Mouse (Mus musculus) mouse embryonic stem cell (cell line): Measurements from ENCODE around the gene Vmn1r176.
"Not testable (repeated sequence)": the region's sequence is repeated elsewhere in the genome, so short reads cannot be mapped to it uniquely, and the experiment has no call there.

ENCODE experiments used
- in situ Hi-C, 2 experiments: fragments of 300-500 bp; cut with MboI; formaldehyde crosslinking; loops; 1 replicate in 1 of 2; 3 replicates in 1 of 2; pipeline ENCODE4 v1.14.3; 2019 to 2020; ENCODE audit warnings: low sequenced_read_pairs in 2 of 2, low pct_unique_long_range_greater_than_20kb in 1 of 2, mixed read lengths in 1 of 2; ENCODE audit not compliant: unreplicated experiment in 1 of 2

Vmn1r176 gene

GRCm38 (mm10) chr7:23837272-23837671 is at the start of gene Vmn1r176:
Gene Vmn1r176, minus strand, starts transcription at chr7:23837372.
- in situ Hi-C loops = loop anchor here in 1 of 2 experiments (25.0 kb wide), 1 partner anchor 275 kb away; no protein-coding TSS in a partner anchor

GRCm38 (mm10) chr7:23876918-23877317 is 39.7 kb upstream of the Vmn1r176 start:
- in situ Hi-C loops = not testable (repeated sequence)

GRCm38 (mm10) chr7:23866349-23866748 is 29.2 kb upstream of the Vmn1r176 start, which contains the start of gene Vmn1r177:
Gene Vmn1r177, minus strand, starts transcription at chr7:23866449.
- in situ Hi-C loops = loop anchor here in 1 of 2 experiments (10.0 kb wide), 1 partner anchor 382 kb away; no protein-coding TSS in a partner anchor

GRCm38 (mm10) chr7:23810543-23810942 is 26.6 kb downstream of the Vmn1r176 start, which contains the start of gene Vmn1r175:
Gene Vmn1r175, minus strand, starts transcription at chr7:23810643.
- in situ Hi-C loops = not testable (repeated sequence)

GRCm38 (mm10) chr7:23784526-23784925 is 52.6 kb downstream of the Vmn1r176 start:
- in situ Hi-C loops = no loop called here
